Mouse (Mus musculus) forebrain, embryonic 12.5 days (tissue): ENCODE results near the gene Stx8. TPM values are rescaled to one million over a fixed set of nuclear protein-coding genes. Genes with fewer than 3 reads are reported as not detected.

Experiments
- ATAC-seq: fragments of 200-750 bp; cut with Nextera tagmentation; 2 replicates; pipeline ENCODE4 v1.8.0; 2017; ENCODE audit warnings: moderate TSS enrichment; ENCODE audit not compliant: low FRiP score
- H3K27ac ChIP-seq: fragments of 300-500 bp; sonication (generic); 2 replicates; pipeline ENCODE4 v1.5.1; 2016; ENCODE audit warnings: mild to moderate bottlenecking
- H3K27me3 ChIP-seq: fragments of 300-500 bp; sonication (generic); 2 replicates; pipeline ENCODE4 v1.6.1; 2016; ENCODE audit warnings: mild to moderate bottlenecking
- H3K36me3 ChIP-seq: fragments of 300-500 bp; sonication (generic); replicated peaks from 2 replicates; pipeline ENCODE4 v1.6.1; 2016; ENCODE audit warnings: mild to moderate bottlenecking
- H3K4me1 ChIP-seq: fragments of 300-500 bp; sonication (generic); 2 replicates; pipeline ENCODE4 v1.6.1; 2016
- H3K4me2 ChIP-seq: fragments of 300-500 bp; sonication (generic); 2 replicates; pipeline ENCODE4 v1.6.1; 2016; ENCODE audit warnings: mild to moderate bottlenecking, moderate library complexity
- H3K4me3 ChIP-seq: fragments of 300-500 bp; sonication (generic); replicated peaks from 2 replicates; pipeline ENCODE4 v1.5.1; 2016; ENCODE audit warnings: mild to moderate bottlenecking
- H3K9ac ChIP-seq: fragments of 300-500 bp; sonication (generic); 2 replicates; pipeline ENCODE4 v1.6.1; 2016; ENCODE audit warnings: mild to moderate bottlenecking
- H3K9me3 ChIP-seq: fragments of 300-500 bp; sonication (generic); 2 replicates; pipeline ENCODE4 v1.6.1; 2016
- WGBS: fragments of 180-500 bp; shearing (Covaris S2); methylation state at CpG from one replicate; pipeline ENCODE4 v1.1.7; 2016; 5-methylcytosine and 5-hydroxymethylcytosine counted together
- polyA plus RNA-seq: library from polyadenylated mRNA; unstranded; fragments of >200 nt; fragmentation: Nextera tagmentation; extraction: Ambion mirVana; gene quantifications from 2 replicates; pipeline ENCODE4 v1.2.1, GENCODE M21; 2016

Stx8 gene
- polyA plus RNA-seq, 1 experiment from 2014 or later, result 69.7 TPM

GRCm38 (mm10) chr11:68211924-68212578 lies 246.1 kb downstream of the Stx8 start:
- WGBS, result 69% methylated on average over 8 of the region's 8 CpGs
- Histone ChIP-seq H3K9ac (no peak overlapping the region), H3K4me3 (no peak overlapping the region), H3K27me3 (peaks cover 3% of the 10 kb centered on the region; the same call in 1 of the 2 replicates), H3K9me3 (no peaks in the 10 kb centered on the region), H3K27ac (no peak overlapping the region; the same call in 1 of the 2 replicates), H3K4me2 (no peak overlapping the region), H3K4me1 (peaks cover 41% of the 10 kb centered on the region), H3K36me3 (0 out of 2 replicates have a peak, but pooled peaks cover 5% of the 10 kb centered on the region)
- no peak for ATAC-seq

DNA sequence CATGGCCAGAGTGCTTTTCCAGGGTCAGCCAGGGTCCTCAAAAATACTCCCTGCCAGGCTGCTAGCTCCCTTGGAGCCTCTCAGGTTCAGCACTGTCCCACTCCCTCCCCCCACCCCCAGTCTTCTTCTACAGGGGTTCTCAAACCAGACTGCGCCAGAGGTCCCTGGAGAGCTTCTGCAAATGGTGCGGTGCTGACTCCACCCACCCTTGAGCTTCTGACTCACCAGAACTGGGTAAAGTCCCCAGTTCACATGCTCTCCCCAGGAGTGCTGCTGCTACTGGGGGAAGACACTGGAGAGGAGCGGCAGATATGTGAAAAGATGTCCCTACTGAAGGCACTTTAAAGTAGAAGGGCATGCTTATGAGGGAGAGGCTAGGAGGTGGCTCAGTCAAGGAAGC lies 247.9 kb downstream of the Stx8 start:
- H3K9me3 ChIP-seq, result no peaks in the 10 kb centered on the region
- peak overlapping the region; percentile 86 for H3K27ac ChIP-seq
- H3K36me3 ChIP-seq, result 0 out of 2 replicates have a peak, but pooled peaks cover 5% of the 10 kb centered on the region
- peaks cover 45% of the 10 kb centered on the region for H3K4me1 ChIP-seq
- ATAC-seq, result no peak
- H3K27me3 ChIP-seq, result peaks cover 3% of the 10 kb centered on the region; the same call in 1 of the 2 replicates
- no peak overlapping the region for H3K4me2 ChIP-seq
- H3K9ac ChIP-seq, result no peak overlapping the region
- H3K4me3 ChIP-seq, result no peak overlapping the region
- WGBS, result 78% methylated on average over 3 of the region's 3 CpGs

DNA sequence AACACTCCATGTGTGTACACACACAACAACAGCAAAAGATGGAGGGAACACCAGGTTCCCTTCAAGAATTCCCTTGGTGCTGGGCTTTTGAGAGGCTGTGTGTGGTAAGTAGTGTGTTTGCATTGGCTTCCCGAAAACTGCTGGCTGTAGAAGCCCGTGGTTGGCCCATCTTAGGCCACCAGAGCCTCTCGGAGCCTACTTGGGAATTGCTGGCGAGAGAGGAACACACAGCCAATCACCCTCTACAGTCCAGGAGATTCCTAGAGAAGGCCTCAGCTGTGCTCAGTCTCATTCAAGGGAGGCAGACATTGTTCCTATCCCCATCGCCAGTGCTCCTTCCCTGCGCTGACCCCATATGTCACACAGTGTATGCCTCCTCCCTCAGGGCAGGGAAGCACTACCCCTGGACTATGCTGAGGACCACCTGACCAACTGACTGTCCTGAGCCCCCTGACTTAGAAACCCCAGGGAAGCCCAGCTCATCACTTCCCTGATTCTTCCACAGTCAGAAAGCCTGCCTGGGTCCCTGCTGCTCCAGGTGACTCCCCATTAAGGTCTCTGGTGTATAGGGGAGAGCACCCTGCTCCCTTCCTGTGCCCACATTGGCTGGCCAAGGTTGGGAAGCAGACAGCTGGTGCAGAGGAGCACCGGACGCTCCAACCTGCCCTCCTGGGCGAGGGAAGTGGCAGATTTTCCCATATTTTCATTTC lies 248.7 kb downstream of the Stx8 start:
- no peak overlapping the region for H3K4me3 ChIP-seq
- peak; percentile 50 for ATAC-seq
- H3K9ac ChIP-seq, result peak overlapping the region; percentile 36; the same call in 1 of the 2 replicates
- H3K36me3 ChIP-seq, result 0 out of 2 replicates have a peak, but pooled peaks cover 5% of the 10 kb centered on the region
- 44% methylated on average over 9 of the region's 9 CpGs for WGBS
- H3K4me2 ChIP-seq, result peak overlapping the region; percentile 30
- peaks cover 45% of the 10 kb centered on the region for H3K4me1 ChIP-seq
- no peaks in the 10 kb centered on the region for H3K9me3 ChIP-seq
- peaks cover 3% of the 10 kb centered on the region; the same call in 1 of the 2 replicates for H3K27me3 ChIP-seq
- H3K27ac ChIP-seq, result peak overlapping the region; percentile 86

DNA sequence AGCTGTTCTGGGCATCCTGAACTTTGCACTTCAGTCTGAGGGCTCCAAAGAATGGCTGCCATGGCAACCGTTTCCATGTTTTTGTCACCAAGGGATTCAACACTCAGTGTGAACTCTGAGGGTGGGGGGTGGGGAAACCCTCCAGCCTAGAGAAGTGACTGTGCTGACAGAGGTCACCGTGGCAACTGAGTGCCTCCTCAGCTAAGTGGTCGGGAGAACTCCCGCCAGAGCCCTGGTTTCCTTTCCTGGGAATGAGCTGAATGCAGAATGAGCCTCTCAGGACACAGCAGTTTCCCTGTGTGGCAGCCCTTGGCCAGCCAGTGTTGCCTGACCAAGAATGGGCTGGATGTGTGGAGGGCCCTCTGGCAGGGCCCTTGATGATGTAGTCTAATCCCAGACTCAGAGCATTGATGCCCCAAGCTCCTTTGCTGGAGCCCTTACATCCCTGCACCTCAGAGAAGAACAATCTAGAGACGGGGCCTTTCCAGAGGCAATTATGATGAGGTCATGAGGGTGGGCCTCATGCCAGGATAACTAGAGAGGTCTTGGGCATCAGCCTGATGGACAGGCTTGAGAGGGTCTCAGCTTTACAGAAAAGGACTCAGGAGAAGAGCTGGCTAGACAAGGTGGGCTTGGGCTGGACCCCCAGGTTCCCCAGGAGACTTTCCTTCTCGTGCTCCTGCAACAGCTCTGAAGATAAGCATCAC lies 249.4 kb downstream of the Stx8 start:
- no peaks in the 10 kb centered on the region for H3K9me3 ChIP-seq
- H3K4me3 ChIP-seq, result no peak overlapping the region
- peaks cover 3% of the 10 kb centered on the region; the same call in 1 of the 2 replicates for H3K27me3 ChIP-seq
- ATAC-seq, result peak; percentile 85
- H3K4me1 ChIP-seq, result peaks cover 45% of the 10 kb centered on the region
- peak overlapping the region; percentile 30 for H3K4me2 ChIP-seq
- WGBS, result 11% methylated on average over 6 of the region's 6 CpGs
- peak overlapping the region; percentile 86 for H3K27ac ChIP-seq
- 0 out of 2 replicates have a peak, but pooled peaks cover 5% of the 10 kb centered on the region for H3K36me3 ChIP-seq
- H3K9ac ChIP-seq, result no peak overlapping the region

DNA sequence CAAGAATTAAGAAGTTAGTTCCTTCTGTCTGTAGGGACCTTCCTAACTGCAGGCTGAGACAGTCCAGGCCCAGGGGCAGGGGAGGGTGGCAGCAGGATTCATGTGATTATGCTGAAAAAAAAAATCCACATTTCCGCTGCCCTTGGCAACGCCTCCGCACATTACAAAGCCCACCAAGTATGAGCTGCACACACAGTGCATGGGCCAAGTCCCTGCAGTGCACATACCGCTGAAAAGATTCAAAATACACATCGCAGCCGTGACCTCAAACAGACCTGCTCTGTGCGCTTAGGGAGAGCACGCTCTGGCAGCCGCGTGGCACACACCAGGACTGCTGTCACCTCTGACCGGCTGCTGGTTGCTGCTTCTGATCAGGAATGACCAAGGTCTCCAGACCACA lies 250.0 kb downstream of the Stx8 start:
- Histone ChIP-seq H3K27me3 (peaks cover 3% of the 10 kb centered on the region; the same call in 1 of the 2 replicates), H3K4me3 (no peak overlapping the region)
- no peak for ATAC-seq

GRCm38 (mm10) chr11:68220733-68221132 lies 254.7 kb downstream of the Stx8 start:
- Histone ChIP-seq H3K27me3 (0 out of 2 replicates have a peak, but pooled peaks cover 9% of the 10 kb centered on the region), H3K9ac (no peak overlapping the region), H3K27ac (no peak overlapping the region), H3K4me1 (peaks cover 21% of the 10 kb centered on the region), H3K9me3 (no peaks in the 10 kb centered on the region), H3K36me3 (no peaks in the 10 kb centered on the region; the same call in 1 of the 2 replicates), H3K4me2 (no peak overlapping the region), H3K4me3 (no peak overlapping the region)
- 80% methylated on average over 4 of the region's 4 CpGs for WGBS
- no peak for ATAC-seq

More for the DNA sequence above, 250.0 kb downstream of the Stx8 start:
- H3K4me1 ChIP-seq, result peaks cover 45% of the 10 kb centered on the region
- H3K36me3 ChIP-seq, result 0 out of 2 replicates have a peak, but pooled peaks cover 5% of the 10 kb centered on the region
- no peak overlapping the region for H3K4me2 ChIP-seq
- WGBS, result 54% methylated on average over 11 of the region's 11 CpGs
- H3K27ac ChIP-seq, result peak overlapping the region; percentile 86
- no peak overlapping the region for H3K9ac ChIP-seq
- H3K9me3 ChIP-seq, result no peaks in the 10 kb centered on the region

DNA sequence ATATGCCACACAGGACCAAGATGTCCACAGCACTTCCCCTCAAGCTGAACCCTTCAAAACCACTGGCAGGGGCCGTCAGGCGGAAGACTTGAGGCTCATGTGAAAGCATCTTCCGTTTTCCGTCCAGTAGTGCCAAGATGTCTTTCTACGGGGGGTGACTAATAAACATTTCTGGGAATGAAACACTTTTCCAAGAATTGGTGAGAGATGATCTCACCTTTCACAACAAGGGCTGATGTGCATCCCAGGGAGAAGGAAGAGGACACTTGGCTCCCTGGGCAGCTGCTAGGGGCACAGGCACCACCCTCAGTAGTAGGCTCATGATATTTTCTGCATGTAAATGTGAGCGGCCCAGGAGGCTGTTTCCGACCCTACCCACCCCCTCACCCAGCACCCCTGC lies 256.2 kb downstream of the Stx8 start:
- no peaks in the 10 kb centered on the region for H3K9me3 ChIP-seq
- H3K27me3 ChIP-seq, result 0 out of 2 replicates have a peak, but pooled peaks cover 6% of the 10 kb centered on the region
- no peak overlapping the region for H3K4me3 ChIP-seq
- H3K9ac ChIP-seq, result peak overlapping the region; percentile 25; the same call in 1 of the 2 replicates
- no peaks in the 10 kb centered on the region; the same call in 1 of the 2 replicates for H3K36me3 ChIP-seq
- H3K4me1 ChIP-seq, result peaks cover 18% of the 10 kb centered on the region
- WGBS, result 93% methylated on average over 7 of the region's 7 CpGs
- H3K4me2 ChIP-seq, result no peak overlapping the region
- H3K27ac ChIP-seq, result no peak overlapping the region
- no peak for ATAC-seq

- Histone ChIP-seq H3K4me1 (peaks cover 19% of the 10 kb centered on the region), H3K9me3 (no peaks in the 10 kb centered on the region), H3K9ac (no peak overlapping the region; the same call in 1 of the 2 replicates), H3K27ac (no peak overlapping the region), H3K4me3 (no peak overlapping the region), H3K27me3 (peaks cover 14% of the 10 kb centered on the region; the same call in 1 of the 2 replicates), H3K4me2 (no peak overlapping the region), H3K36me3 (no peaks in the 10 kb centered on the region; the same call in 1 of the 2 replicates)
- WGBS, result 73% methylated on average over 13 of the region's 13 CpGs
- ATAC-seq, result no peak
Observed at GRCm38 (mm10) chr11:68223143-68223542, 257.1 kb downstream of the Stx8 start.

DNA sequence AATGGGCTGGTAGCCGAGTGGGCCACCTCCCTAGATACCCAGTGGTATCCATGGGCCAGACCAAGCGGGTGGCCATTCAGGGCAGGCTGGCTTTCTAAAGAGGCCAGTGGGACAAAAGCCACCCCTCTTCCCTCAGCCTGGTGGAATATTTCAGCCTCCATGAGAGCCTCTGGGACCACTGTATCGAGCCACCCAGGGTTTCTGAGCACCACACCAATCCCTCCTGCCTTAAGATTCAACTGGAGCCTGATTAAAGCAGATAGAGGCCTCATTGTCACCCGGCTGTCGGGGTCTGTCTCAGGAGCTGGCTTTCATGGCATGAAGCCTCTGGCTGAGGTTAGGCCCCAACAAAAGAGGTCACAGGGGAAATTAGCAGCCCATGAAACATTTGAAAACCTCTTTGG lies 260.7 kb downstream of the Stx8 start:
- Histone ChIP-seq H3K27me3 (peaks cover 21% of the 10 kb centered on the region; the same call in 1 of the 2 replicates), H3K27ac (no peak overlapping the region), H3K4me3 (no peak overlapping the region), H3K36me3 (no peaks in the 10 kb centered on the region; the same call in 1 of the 2 replicates), H3K4me2 (no peak overlapping the region), H3K9me3 (no peaks in the 10 kb centered on the region), H3K4me1 (peaks cover 36% of the 10 kb centered on the region), H3K9ac (no peak overlapping the region)
- no peak for ATAC-seq
- WGBS, result 14% methylated on average over 5 of the region's 5 CpGs

DNA sequence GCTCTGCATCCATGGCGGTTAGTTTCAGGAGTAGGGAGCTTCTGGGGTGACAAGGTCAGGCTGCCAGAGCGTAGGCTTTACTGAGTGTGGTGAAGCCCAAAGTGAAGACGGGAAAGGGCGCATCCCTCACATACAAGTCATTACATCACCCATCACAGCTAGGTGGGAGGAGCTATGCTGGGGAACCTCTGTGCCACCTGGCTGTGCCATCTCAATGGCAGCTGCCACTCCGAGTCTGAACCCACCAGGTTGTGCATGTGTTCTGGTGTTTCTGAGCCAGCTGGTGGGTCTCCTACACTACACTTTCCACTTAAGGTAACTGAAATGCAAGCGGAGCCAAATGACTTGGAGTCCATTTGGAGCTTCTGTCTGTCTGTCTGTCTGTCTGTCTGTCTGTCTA lies 261.8 kb downstream of the Stx8 start:
- Histone ChIP-seq H3K36me3 (no peaks in the 10 kb centered on the region; the same call in 1 of the 2 replicates), H3K4me2 (no peak overlapping the region), H3K9ac (no peak overlapping the region), H3K9me3 (no peaks in the 10 kb centered on the region), H3K27me3 (peaks cover 17% of the 10 kb centered on the region; the same call in 1 of the 2 replicates), H3K27ac (no peak overlapping the region), H3K4me1 (peaks cover 36% of the 10 kb centered on the region), H3K4me3 (no peak overlapping the region)
- 81% methylated on average over 6 of the region's 6 CpGs for WGBS
- no peak for ATAC-seq

DNA sequence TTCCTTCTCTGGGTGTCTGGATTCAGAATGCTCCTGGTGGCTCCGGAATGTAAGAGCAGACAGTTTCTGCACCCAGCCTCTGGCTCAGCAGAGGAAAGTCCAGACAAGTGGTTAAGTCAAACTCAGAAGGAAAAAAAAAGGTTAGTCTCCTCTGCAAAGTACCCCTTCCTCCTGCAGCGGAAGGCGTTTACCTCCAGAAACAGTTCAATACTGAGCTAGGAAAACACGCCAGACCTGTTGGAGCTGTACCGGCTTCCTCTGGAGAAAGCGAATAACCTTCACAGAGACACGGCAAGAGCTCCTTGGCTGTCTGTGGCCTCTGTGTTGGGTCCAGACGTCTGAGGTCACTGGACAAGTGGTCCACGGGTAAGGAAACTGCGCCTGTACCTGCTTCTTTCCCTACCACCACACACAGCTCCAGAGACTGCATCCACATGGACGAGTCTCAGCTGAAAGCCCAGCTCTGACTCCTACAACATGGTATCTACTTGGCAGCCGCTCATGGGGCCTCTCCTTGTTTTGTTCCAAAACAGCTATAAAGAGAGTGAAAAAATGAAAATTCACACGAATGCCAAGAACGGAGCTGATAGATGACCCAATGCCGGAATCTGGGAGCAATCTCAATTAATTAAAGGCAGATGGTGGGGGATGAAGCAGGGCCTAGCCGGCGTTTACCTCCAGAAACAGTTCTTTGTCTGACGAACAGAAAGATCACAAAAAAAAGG lies 263.1 kb downstream of the Stx8 start:
- ATAC-seq, result no peak
- Histone ChIP-seq H3K9me3 (no peaks in the 10 kb centered on the region), H3K9ac (no peak overlapping the region), H3K36me3 (no peaks in the 10 kb centered on the region), H3K27me3 (peaks cover 15% of the 10 kb centered on the region; the same call in 1 of the 2 replicates), H3K27ac (no peak overlapping the region), H3K4me3 (no peak overlapping the region), H3K4me1 (peaks cover 32% of the 10 kb centered on the region), H3K4me2 (no peak overlapping the region)
- WGBS, result 54% methylated on average over 18 of the region's 18 CpGs
